Mouse (Mus musculus) hindbrain, embryonic 13.5 days (tissue): ENCODE results near the gene Zfhx3. TPM values are rescaled to one million over a fixed set of nuclear protein-coding genes. Genes with fewer than 3 reads are reported as not detected.

Source experiments
- ATAC-seq: fragments of 200-750 bp; cut with Nextera tagmentation; 2 replicates; pipeline ENCODE4 v1.8.0; 2017; ENCODE audit warnings: moderate TSS enrichment; ENCODE audit not compliant: low FRiP score
- H3K27ac ChIP-seq: fragments of 300-500 bp; sonication (generic); 2 replicates; pipeline ENCODE4 v1.5.1; 2015; ENCODE audit warnings: inconsistent platforms, mild to moderate bottlenecking, moderate library complexity
- H3K27me3 ChIP-seq: fragments of 300-500 bp; sonication (generic); 2 replicates; pipeline ENCODE4 v1.6.1; 2015; ENCODE audit warnings: mild to moderate bottlenecking, inconsistent platforms
- H3K36me3 ChIP-seq: fragments of 300-500 bp; sonication (generic); 2 replicates; pipeline ENCODE4 v1.6.1; 2015; ENCODE audit warnings: mild to moderate bottlenecking, inconsistent platforms
- H3K4me1 ChIP-seq: fragments of 300-500 bp; sonication (generic); replicated peaks from 2 replicates; pipeline ENCODE4 v1.6.1; 2015; ENCODE audit warnings: inconsistent platforms
- H3K4me2 ChIP-seq: fragments of 300-500 bp; sonication (generic); 2 replicates; pipeline ENCODE4 v1.6.1; 2015; ENCODE audit warnings: inconsistent platforms, mild to moderate bottlenecking, moderate library complexity
- H3K4me3 ChIP-seq: fragments of 300-500 bp; sonication (generic); 2 replicates; pipeline ENCODE4 v1.5.1; 2015; ENCODE audit warnings: mild to moderate bottlenecking, inconsistent platforms
- H3K9ac ChIP-seq: fragments of 300-500 bp; sonication (generic); 2 replicates; pipeline ENCODE4 v1.6.1; 2015; ENCODE audit warnings: mild to moderate bottlenecking, inconsistent platforms
- H3K9me3 ChIP-seq: fragments of 300-500 bp; sonication (generic); 2 replicates; pipeline ENCODE4 v1.6.1; 2016; ENCODE audit warnings: inconsistent platforms
- WGBS: fragments of 180-500 bp; shearing (Covaris S2); methylation state at CpG from one replicate; pipeline ENCODE4 v1.1.7; 2015; 5-methylcytosine and 5-hydroxymethylcytosine counted together
- polyA plus RNA-seq: library from polyadenylated mRNA; unstranded; fragments of >200 nt; fragmentation: Nextera tagmentation; extraction: Ambion mirVana; gene quantifications from 2 replicates; pipeline ENCODE4 v1.2.1, GENCODE M21; 2015

Zfhx3 gene
- polyA plus RNA-seq, 1 experiment from 2014 or later, result 36.9 TPM

DNA sequence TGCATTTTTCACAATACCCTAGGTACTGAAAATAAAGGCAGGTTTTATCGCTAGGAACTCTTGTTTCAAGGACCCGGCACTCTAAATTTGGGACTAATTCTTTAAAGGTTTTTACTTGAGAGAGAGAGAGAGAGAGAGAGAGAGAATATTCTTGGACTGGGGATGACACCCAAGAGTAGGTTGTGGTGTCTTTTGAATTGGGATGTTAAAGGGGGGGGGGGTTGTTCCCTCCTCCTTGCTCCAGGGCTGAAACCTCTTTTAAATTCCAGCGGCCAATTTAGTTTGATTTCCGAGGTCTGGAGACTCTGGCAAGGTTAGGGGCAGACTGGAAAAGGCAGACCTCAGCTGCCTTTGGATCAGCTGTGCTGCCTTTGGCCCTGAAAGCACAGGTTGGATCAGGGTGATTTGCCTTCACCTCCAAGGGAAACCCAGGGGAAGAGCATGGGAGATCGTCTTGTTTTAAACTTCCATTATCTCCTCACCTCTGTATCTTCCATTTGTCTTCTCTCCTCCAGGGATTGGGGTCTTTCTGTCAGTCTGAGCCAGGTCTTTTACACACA, 755.7 kb downstream of the Zfhx3 start:
- H3K4me3 ChIP-seq, result no peak overlapping the region
- ATAC-seq, result no peak
- H3K36me3 ChIP-seq, result no peaks in the 10 kb centered on the region
- WGBS, result 5% methylated on average over 5 of the region's 5 CpGs
- H3K27ac ChIP-seq, result peak overlapping the region; percentile 77
- 0 out of 2 replicates have a peak overlapping the region, but pooled peaks have one; percentile 60 for H3K9ac ChIP-seq
- peaks cover 48% of the 10 kb centered on the region for H3K4me1 ChIP-seq
- peaks cover 77% of the 10 kb centered on the region for H3K27me3 ChIP-seq
- H3K9me3 ChIP-seq, result no peaks in the 10 kb centered on the region
- peak overlapping the region; percentile 40 for H3K4me2 ChIP-seq

DNA sequence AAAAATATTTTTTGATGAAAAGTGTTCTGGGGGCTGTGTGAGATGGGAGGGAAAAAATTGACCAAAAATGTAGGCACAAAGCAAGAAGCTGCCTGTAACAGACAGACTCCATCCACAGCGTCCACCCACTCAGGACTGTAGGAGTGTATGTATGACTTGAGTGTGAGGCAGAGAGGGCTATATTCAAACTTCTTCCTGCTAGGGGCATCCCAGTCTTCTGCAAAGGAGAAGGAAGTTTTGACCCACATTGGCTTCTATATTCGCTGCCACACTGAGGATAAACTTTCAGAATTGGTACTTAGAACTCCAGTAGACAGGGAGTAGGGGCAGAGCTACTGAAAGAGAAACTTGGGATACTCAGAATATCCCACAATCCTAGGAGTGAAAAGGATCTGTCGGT, 756.6 kb downstream of the Zfhx3 start:
- H3K27me3 ChIP-seq, result peaks cover 69% of the 10 kb centered on the region
- no peak for ATAC-seq
- 7% methylated on average over 3 of the region's 3 CpGs for WGBS
- H3K36me3 ChIP-seq, result no peaks in the 10 kb centered on the region
- peak overlapping the region; percentile 87 for H3K27ac ChIP-seq
- H3K4me3 ChIP-seq, result peak overlapping the region; percentile 30; the same call in 1 of the 2 replicates
- peaks cover 41% of the 10 kb centered on the region for H3K4me1 ChIP-seq
- H3K4me2 ChIP-seq, result peak overlapping the region; percentile 55
- no peaks in the 10 kb centered on the region for H3K9me3 ChIP-seq
- peak overlapping the region; percentile 67; the same call in 1 of the 2 replicates for H3K9ac ChIP-seq

DNA sequence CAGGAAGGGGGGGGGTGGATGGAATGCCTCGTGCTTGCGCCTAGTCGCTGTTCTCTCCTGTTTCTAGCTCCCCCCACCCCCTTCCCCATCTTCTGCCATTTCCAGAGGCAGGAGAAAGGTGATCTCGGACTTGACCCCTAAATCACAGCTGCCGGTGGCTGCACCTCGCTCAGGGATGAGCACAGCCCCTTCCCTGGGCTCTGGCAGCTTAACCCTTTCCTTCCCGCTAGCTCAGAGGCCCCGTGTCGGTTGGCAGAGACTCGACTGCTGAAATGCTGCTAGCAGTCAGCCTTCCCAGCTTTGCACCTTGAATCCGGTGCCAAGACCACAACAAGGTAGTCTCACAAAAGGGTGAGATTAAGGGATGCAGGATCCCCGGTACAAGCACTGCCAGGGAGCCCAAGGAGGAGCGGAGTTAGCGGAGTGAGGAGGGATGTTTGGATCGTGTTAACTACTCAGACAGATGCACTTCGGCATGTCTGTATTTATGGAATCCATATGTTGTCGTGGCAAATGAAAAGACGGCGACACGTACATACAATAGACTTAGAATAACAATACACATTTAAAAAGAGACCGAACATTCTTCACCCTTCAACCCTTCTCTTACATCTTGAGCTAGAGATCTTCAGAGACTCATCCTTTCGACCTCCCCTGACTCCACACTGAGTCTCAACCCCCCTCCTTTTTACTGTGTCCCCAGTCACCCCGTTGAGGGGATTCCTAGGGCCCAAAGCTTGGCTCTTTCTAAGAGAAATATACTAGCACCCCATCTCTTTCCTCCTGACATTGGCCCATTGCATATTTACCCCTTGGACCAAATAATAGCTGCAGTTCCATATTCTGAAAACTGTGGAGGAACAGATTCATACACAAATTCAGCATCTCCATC, 757.3 kb downstream of the Zfhx3 start:
- Histone ChIP-seq H3K4me1 (peaks cover 39% of the 10 kb centered on the region), H3K4me3 (peak overlapping the region; percentile 30), H3K9me3 (no peaks in the 10 kb centered on the region), H3K27me3 (peaks cover 62% of the 10 kb centered on the region), H3K9ac (peak overlapping the region; percentile 67), H3K4me2 (peak overlapping the region; percentile 55), H3K36me3 (no peaks in the 10 kb centered on the region), H3K27ac (peak overlapping the region; percentile 87)
- ATAC-seq, result no peak
- WGBS, result 1% methylated on average over 23 of the region's 23 CpGs

DNA sequence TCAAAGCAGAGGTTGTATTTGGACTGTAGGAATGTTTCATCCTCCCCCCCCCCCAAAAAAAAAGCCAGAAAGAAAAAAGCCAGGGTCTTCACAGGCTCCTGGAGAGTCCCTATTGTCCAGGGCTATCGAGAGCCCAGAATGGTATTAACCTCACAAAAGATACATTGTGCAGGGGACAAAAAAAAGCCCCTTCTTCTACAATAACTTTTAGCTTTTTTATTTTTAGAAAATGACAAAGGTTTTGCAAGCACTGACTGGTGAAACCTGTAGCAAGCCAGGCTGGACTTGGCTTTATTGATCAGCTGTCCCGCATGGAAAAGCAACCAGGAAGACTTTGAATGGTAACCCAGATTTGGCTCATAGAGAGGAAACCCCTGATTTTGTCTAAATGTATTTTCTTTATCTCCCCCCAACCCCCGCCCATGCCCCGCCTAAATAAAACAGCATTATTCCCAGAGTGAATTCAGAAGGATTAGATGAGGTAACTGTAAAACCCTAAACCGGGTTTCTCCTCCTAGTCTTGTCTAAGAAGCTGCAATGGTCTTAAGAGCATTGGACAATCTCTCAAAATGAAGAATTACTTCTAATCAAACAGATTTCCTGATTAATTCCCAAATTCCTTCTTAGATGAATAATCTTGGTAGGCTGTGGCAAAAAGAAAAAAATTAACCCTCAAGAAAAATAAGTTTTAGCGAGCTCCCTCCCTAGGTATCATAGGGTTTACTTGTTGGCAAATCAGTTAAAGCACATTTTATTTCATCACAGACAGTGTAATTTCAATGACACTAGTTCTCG, 759.1 kb downstream of the Zfhx3 start:
- Histone ChIP-seq H3K27ac (peak overlapping the region; percentile 100), H3K4me3 (peak overlapping the region; percentile 89), H3K27me3 (peaks cover 43% of the 10 kb centered on the region), H3K4me2 (peak overlapping the region; percentile 93), H3K4me1 (peaks cover 24% of the 10 kb centered on the region), H3K9me3 (no peaks in the 10 kb centered on the region), H3K9ac (peak overlapping the region; percentile 99), H3K36me3 (no peaks in the 10 kb centered on the region)
- 7% methylated on average over 7 of the region's 7 CpGs for WGBS
- no peak for ATAC-seq

DNA sequence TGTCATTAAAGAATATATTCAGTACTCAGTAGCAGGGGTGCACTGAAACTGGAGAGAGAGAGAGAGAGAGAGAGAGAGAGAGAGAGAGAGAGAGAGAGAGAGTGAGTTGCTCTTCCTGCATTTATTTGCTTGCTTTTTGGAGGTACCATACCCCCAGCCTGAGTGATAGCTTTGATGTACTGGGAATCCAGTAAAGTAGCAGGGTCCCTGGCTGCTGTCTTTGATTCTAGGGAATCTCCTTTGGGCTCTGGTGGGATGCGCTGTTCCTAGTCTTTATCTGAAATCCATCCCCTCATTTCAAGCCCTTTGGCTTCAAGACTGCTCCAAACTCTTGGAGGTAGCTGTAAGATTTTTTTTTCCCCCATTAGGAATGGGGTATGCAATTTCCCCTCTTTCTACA, 759.8 kb downstream of the Zfhx3 start:
- H3K4me1 ChIP-seq, result peaks cover 27% of the 10 kb centered on the region
- 5% methylated on average over 1 of the region's 1 CpGs for WGBS

DNA sequence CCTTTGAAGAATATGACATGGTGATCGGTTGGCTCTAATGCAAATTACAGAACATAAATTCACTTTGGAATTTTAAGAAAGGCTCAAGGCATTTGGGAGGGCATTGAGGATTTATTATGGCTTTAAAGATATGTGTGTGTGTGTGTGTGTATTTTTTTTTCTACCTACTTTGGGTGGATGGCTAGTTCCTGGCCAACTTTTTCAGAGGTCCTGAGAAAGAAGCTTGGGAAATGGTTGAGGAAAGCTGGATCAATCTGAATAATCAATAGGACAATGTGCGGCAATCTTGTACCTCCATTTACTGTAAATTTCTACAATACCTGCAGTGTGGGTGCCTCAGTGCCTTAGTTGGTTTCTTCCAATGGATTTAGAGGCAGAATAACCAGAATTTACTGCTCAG, 763.3 kb downstream of the Zfhx3 start:
- Histone ChIP-seq H3K4me1 (peaks cover 39% of the 10 kb centered on the region), H3K27ac (peak overlapping the region; percentile 100), H3K9ac (peak overlapping the region; percentile 99), H3K36me3 (no peaks in the 10 kb centered on the region), H3K27me3 (peaks cover 10% of the 10 kb centered on the region; the same call in 1 of the 2 replicates), H3K4me3 (peak overlapping the region; percentile 89), H3K9me3 (no peaks in the 10 kb centered on the region), H3K4me2 (peak overlapping the region; percentile 93)
- no peak for ATAC-seq
- 26% methylated on average over 2 of the region's 2 CpGs for WGBS

More for the DNA sequence above, 759.8 kb downstream of the Zfhx3 start:
- no peaks in the 10 kb centered on the region for H3K36me3 ChIP-seq
- H3K4me2 ChIP-seq, result peak overlapping the region; percentile 93
- peak overlapping the region; percentile 99 for H3K9ac ChIP-seq
- no peaks in the 10 kb centered on the region for H3K9me3 ChIP-seq
- peaks cover 40% of the 10 kb centered on the region for H3K27me3 ChIP-seq
- peak overlapping the region; percentile 100 for H3K27ac ChIP-seq
- no peak for ATAC-seq
- peak overlapping the region; percentile 89 for H3K4me3 ChIP-seq

DNA sequence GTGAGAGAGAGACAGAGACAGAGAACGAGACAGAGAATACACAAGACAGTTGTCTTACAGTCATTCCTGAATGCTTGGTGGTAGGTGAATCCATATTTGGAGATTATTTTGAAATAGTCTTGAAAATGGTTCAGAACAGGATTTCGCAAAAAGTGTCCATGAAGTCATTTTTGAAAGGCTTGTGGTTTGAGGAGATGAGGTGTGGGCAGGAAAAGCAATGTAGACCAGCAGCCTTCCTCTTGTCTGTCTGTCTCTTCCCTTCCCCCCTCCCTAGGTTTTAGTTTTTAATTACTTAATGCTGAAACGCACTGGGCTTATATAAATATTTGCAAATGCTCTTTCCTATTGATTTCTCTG, 764.0 kb downstream of the Zfhx3 start:
- WGBS, result 53% methylated on average over 3 of the region's 3 CpGs
- Histone ChIP-seq H3K27me3 (peaks cover 9% of the 10 kb centered on the region; the same call in 1 of the 2 replicates), H3K4me2 (peak overlapping the region; percentile 93), H3K36me3 (no peaks in the 10 kb centered on the region), H3K4me1 (peaks cover 45% of the 10 kb centered on the region), H3K4me3 (peak overlapping the region; percentile 89), H3K9ac (peak overlapping the region; percentile 99), H3K27ac (peak overlapping the region; percentile 100), H3K9me3 (no peaks in the 10 kb centered on the region)
- ATAC-seq, result no peak

DNA sequence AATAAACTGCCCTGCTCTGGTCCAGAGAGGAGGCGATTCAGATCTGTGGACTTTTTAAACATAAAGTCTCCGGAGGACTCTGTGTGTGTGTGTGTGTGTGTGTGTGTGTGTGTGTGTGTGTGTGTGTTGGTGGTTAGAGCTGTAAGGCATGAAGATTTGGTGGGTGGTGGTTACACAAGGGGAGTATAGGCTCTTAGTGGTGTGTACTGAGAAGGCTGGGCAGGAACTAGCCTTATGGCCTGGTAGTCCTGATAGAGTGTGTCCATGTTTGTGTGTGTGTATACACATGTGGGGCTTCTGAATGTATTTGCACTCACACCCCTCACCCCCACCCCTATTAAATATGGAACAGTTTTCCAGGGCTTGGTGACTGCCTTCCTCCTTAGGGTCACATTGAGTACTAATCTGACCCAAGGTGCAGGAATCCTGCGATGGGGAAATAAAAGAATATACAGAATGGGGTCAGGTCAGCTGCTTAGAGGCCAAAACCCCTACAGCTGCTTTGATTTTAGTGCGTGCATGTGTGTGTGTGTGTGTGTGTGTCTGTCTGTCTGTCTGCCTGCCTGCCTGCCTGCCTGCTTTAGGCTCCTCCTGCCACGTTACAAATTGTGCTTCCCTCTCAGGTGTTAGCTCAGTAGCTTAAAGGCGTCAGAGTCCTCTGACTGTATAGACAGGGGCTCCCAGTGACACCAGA, 764.6 kb downstream of the Zfhx3 start:
- H3K9me3 ChIP-seq, result no peaks in the 10 kb centered on the region
- WGBS, result 35% methylated on average over 6 of the region's 6 CpGs
- H3K36me3 ChIP-seq, result no peaks in the 10 kb centered on the region
- H3K4me1 ChIP-seq, result peaks cover 51% of the 10 kb centered on the region
- peaks cover 11% of the 10 kb centered on the region; the same call in 1 of the 2 replicates for H3K27me3 ChIP-seq
- H3K9ac ChIP-seq, result peak overlapping the region; percentile 99
- peak overlapping the region; percentile 100 for H3K27ac ChIP-seq
- H3K4me2 ChIP-seq, result peak overlapping the region; percentile 93
- ATAC-seq, result no peak
- H3K4me3 ChIP-seq, result peak overlapping the region; percentile 89

DNA sequence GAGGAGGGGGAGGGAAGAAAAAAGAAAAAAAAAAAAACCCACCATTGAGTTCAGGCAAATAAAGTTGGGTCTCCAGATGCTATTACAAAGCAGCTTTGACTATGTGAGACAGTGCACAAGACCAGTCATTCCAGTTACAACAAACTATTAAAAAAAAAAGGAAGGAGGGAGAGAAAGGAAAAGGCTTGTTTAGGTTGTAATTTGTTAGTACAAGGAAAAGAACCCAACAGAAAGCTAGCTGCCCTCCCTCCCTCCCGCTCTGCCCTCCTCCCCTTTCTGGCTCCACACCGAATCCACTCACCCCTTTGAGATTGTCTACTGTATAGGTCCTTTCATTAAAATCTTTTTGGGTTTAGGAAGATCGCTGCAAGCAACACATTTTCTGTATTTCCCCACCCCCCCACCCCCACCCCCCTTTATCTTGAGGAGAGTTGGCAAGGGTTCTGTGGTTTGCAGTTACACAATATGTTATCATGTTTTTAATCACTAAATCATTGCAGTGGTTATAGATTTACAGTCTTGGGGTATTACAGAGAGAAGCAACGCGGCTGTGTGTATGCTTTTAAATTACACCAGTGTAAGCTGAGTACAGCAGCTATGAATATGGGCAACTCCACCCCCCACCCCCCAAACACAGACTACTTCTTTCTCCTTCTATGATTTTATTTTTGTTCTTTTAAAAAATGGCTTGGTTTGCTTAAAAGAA, 765.3 kb downstream of the Zfhx3 start:
- Histone ChIP-seq H3K4me2 (peak overlapping the region; percentile 93), H3K36me3 (no peaks in the 10 kb centered on the region), H3K4me1 (peaks cover 58% of the 10 kb centered on the region), H3K4me3 (peak overlapping the region; percentile 89), H3K27ac (peak overlapping the region; percentile 100), H3K9ac (peak overlapping the region; percentile 99), H3K9me3 (no peaks in the 10 kb centered on the region), H3K27me3 (peaks cover 10% of the 10 kb centered on the region)
- 23% methylated on average over 5 of the region's 5 CpGs for WGBS
- ATAC-seq, result no peak

DNA sequence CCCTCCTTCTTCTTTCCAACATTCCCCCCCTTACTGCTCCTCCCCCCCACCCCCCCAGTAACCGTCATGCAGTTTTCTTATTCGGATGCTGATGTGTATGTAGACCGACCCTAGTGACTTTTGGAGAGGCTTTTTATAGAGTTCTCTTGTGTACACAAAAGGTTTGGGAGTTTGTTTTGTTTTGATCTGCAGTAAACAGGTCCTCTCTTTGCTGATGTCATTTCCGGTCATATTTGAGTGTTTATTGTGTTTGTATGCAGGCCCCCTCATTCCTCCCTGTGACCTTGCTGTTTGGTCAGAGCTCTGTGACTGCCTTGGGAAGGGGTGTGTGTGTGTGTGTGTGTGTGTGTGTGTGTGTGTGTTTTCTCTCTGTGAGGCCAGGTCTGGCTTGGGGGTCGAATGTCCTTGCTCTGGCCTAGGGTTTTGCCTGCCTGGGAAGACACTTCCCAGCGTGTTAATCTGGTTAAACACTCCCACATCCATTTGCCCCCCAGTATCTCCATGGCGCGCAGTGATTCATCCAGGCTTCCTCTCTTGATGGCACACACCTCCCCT, 766.5 kb downstream of the Zfhx3 start:
- H3K27me3 ChIP-seq, result peaks cover 19% of the 10 kb centered on the region
- ATAC-seq, result no peak
- WGBS, result 11% methylated on average over 8 of the region's 8 CpGs
- no peaks in the 10 kb centered on the region for H3K9me3 ChIP-seq
- peak overlapping the region; percentile 93 for H3K4me2 ChIP-seq
- H3K4me1 ChIP-seq, result peaks cover 70% of the 10 kb centered on the region
- H3K9ac ChIP-seq, result peak overlapping the region; percentile 99
- H3K4me3 ChIP-seq, result peak overlapping the region; percentile 89; the same call in 1 of the 2 replicates
- H3K27ac ChIP-seq, result peak overlapping the region; percentile 100
- H3K36me3 ChIP-seq, result no peaks in the 10 kb centered on the region

DNA sequence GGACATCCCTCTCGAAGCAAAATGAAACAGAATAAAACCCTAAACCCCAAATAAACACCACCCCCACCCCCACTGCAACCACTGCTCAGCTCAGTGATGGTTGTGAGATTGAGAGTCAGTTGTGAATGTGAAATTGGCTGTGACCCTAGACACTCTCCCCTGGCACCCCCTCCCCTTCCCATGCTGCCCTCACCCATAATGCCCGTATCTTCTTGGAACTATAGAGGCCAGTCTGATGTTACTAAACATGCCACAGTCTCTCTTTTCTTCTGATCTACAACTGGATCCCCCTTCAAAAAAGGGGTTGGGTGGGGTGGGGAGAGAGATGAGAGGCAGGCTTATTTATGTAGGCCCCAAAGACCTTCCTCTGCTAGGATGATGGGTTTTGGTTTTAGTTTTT, 767.0 kb downstream of the Zfhx3 start:
- peak overlapping the region; percentile 100 for H3K27ac ChIP-seq
- no peaks in the 10 kb centered on the region for H3K9me3 ChIP-seq
- no peak for ATAC-seq
- H3K4me1 ChIP-seq, result peaks cover 75% of the 10 kb centered on the region
- peak overlapping the region; percentile 93 for H3K4me2 ChIP-seq
- H3K36me3 ChIP-seq, result no peaks in the 10 kb centered on the region
- H3K4me3 ChIP-seq, result no peak overlapping the region
- H3K9ac ChIP-seq, result peak overlapping the region; percentile 99
- WGBS, result 32% methylated on average over 2 of the region's 2 CpGs
- H3K27me3 ChIP-seq, result peaks cover 21% of the 10 kb centered on the region
